Mouse (Mus musculus) bone marrow, adult 2 months (tissue): Measurements from ENCODE around the gene Prkci. TPM values are rescaled to one million over a fixed set of nuclear protein-coding genes. Genes with fewer than 3 reads are reported as not detected.

ENCODE experiments used
- H3K27ac ChIP-seq: fragments of 200-500 bp; 2 replicates; pipeline ENCODE4 v1.5.1; 2012; ENCODE audit warnings: low read depth, mild to moderate bottlenecking, control low read depth, inconsistent platforms, low read length; ENCODE audit not compliant: control insufficient read depth, poor library complexity, insufficient read depth
- H3K4me1 ChIP-seq: fragments of 200-500 bp; 2 replicates; pipeline ENCODE4 v1.6.1; 2011; ENCODE audit warnings: low read length; ENCODE audit not compliant: control insufficient read depth, insufficient read depth
- H3K4me3 ChIP-seq: fragments of 200-500 bp; replicated peaks from 2 replicates; pipeline ENCODE3; 2011; ENCODE audit warnings: mild to moderate bottlenecking, low read depth, low read length, control low read depth; ENCODE audit not compliant: control insufficient read depth
- CTCF ChIP-seq: fragments of 200-500 bp; IDR thresholded peaks from 2 replicates; pipeline ENCODE4 v1.5.1; 2011; ENCODE audit warnings: low read length, control low read depth; ENCODE audit not compliant: control insufficient read depth, insufficient read depth
- POLR2A ChIP-seq: fragments of 200-500 bp; IDR thresholded peaks from 2 replicates; pipeline ENCODE4 v1.6.1; 2011; ENCODE audit warnings: low read depth, mild to moderate bottlenecking, control low read depth, low read length, borderline replicate concordance; ENCODE audit not compliant: control insufficient read depth
- WGBS: fragments of 180-500 bp; shearing (Covaris S2); methylation state at CpG from one replicate; pipeline ENCODE4 v1.1.7; 2018; 5-methylcytosine and 5-hydroxymethylcytosine counted together
- polyA plus RNA-seq: library from polyadenylated mRNA; stranded (reverse); fragments of >200 nt; gene quantifications from 2 replicates; pipeline ENCODE4 v1.2.4, GENCODE M21; 2011; ENCODE audit warnings: low replicate concordance; ENCODE audit not compliant: missing spikeins, insufficient read depth, insufficient read length

The Prkci gene
- polyA plus RNA-seq, 1 experiment, result 9.0 TPM

- no peak overlapping the region for H3K27ac ChIP-seq
- TF ChIP-seq CTCF, result no peak
- TF ChIP-seq POLR2A, result no peak
- no peaks in the 10 kb centered on the region; the same call in 1 of the 2 replicates for H3K4me1 ChIP-seq
- no peak overlapping the region for H3K4me3 ChIP-seq
- WGBS, result 78% methylated on average over 10 of the region's 10 CpGs
Observed at GRCm38 (mm10) chr3:31079450-31079849, 83.9 kb downstream of the Prkci start.

GRCm38 (mm10) chr3:31080791-31081502 is 85.4 kb downstream of the Prkci start:
- H3K4me3 ChIP-seq, result no peak overlapping the region
- H3K27ac ChIP-seq, result no peak overlapping the region
- WGBS, result 88% methylated on average over 10 of the region's 10 CpGs
- TF ChIP-seq POLR2A (no peak), CTCF (no peak)
- H3K4me1 ChIP-seq, result no peaks in the 10 kb centered on the region; the same call in 1 of the 2 replicates

- Histone ChIP-seq H3K4me3 (no peak overlapping the region), H3K4me1 (no peaks in the 10 kb centered on the region; the same call in 1 of the 2 replicates), H3K27ac (no peak overlapping the region)
- no peak for TF ChIP-seq POLR2A
- no peak for TF ChIP-seq CTCF
- 63% methylated on average over 12 of the region's 13 CpGs for WGBS
Observed at GRCm38 (mm10) chr3:31082838-31083506, 87.4 kb downstream of the Prkci start.

- TF ChIP-seq POLR2A (no peak), CTCF (no peak)
- 5% methylated on average over 12 of the region's 12 CpGs for WGBS
Observed at GRCm38 (mm10) chr3:31083507-31084245, 88.1 kb downstream of the Prkci start.

GRCm38 (mm10) chr3:31085000-31085399 is 89.5 kb downstream of the Prkci start:
- Histone ChIP-seq H3K27ac (no peak overlapping the region), H3K4me3 (no peak overlapping the region), H3K4me1 (no peaks in the 10 kb centered on the region; the same call in 1 of the 2 replicates)
- TF ChIP-seq POLR2A (no peak), CTCF (no peak)
- WGBS, result 67% methylated on average over 3 of the region's 3 CpGs

More at GRCm38 (mm10) chr3:31083507-31084245, 88.1 kb downstream of the Prkci start:
- H3K4me1 ChIP-seq, result no peaks in the 10 kb centered on the region; the same call in 1 of the 2 replicates
- H3K27ac ChIP-seq, result no peak overlapping the region
- no peak overlapping the region for H3K4me3 ChIP-seq

GRCm38 (mm10) chr3:31088789-31089775 is 93.5 kb downstream of the Prkci start:
- H3K4me3 ChIP-seq, result no peak overlapping the region
- no peak for TF ChIP-seq CTCF
- peak overlapping the region; percentile 54; the same call in 1 of the 2 replicates for H3K27ac ChIP-seq
- peaks cover 1% of the 10 kb centered on the region; the same call in 1 of the 2 replicates for H3K4me1 ChIP-seq
- WGBS, result 63% methylated on average over 10 of the region's 10 CpGs

- Histone ChIP-seq H3K4me1 (peaks cover 1% of the 10 kb centered on the region; the same call in 1 of the 2 replicates), H3K4me3 (no peak overlapping the region), H3K27ac (no peak overlapping the region)
- WGBS, result 24% methylated on average over 7 of the region's 7 CpGs
- TF ChIP-seq POLR2A, result no peak
- TF ChIP-seq CTCF, result no peak
Observed at GRCm38 (mm10) chr3:31089956-31090355, 94.4 kb downstream of the Prkci start.

- Histone ChIP-seq H3K27ac (peak overlapping the region; percentile 30; the same call in 1 of the 2 replicates), H3K4me1 (peaks cover 3% of the 10 kb centered on the region), H3K4me3 (peak overlapping the region; percentile 43)
- WGBS, result 11% methylated on average over 13 of the region's 13 CpGs
- TF ChIP-seq CTCF (no peak), POLR2A (no peak)
Observed at GRCm38 (mm10) chr3:31093196-31093595, 97.6 kb downstream of the Prkci start.
